Mouse (Mus musculus): ENCODE measurements around the gene Opn5. TPM values are rescaled to one million over a fixed set of nuclear protein-coding genes. Genes with fewer than 3 reads are reported as not detected.

Gene Opn5
- not detected in 2 replicates for polyA plus RNA-seq (2015; fragmentation: Nextera tagmentation; extraction: Ambion mirVana)

- WGBS (ENCODE audit: insufficient replicate concordance) = 62% methylated on average over 8 of the region's 8 CpGs
- Histone ChIP-seq H3K9ac (ENCODE audit: low read depth, low read length) (no peak within 1 kb of the TSS), H3K4me1 (ENCODE audit: control insufficient read depth, low read depth, low read length) (no peaks in the 10 kb centered on the region), H3K27ac (ENCODE audit: low read length) (no peak within 1 kb of the TSS), H3K9me3 (replicated peaks; ENCODE audit: control insufficient read depth, low read length) (no peaks in the 10 kb centered on the region), H3K4me2 (ENCODE audit: low read depth, low read length) (no peak within 1 kb of the TSS), H3K4me3 (ENCODE audit: low read depth, low read length) (no peak within 1 kb of the TSS), H3K27me3 (ENCODE audit: control insufficient read depth, insufficient read depth, low read depth, low read length) (no peaks in the 10 kb centered on the region), H3K36me3 (ENCODE audit: control insufficient read depth, insufficient read depth) (no peaks in the 10 kb centered on the region)
- no peak for ATAC-seq (ENCODE audit: low read depth)
Observed at GRCm38 (mm10) chr17:42611295-42611694, at the start of gene Opn5. TSS of gene Opn5 (minus strand) at chr17:42611395.

GRCm38 (mm10) chr17:42658634-42659422 is 47.6 kb upstream of the Opn5 start:
- no peak for ATAC-seq (ENCODE audit: low read depth)
- H3K36me3 ChIP-seq (ENCODE audit: control insufficient read depth, insufficient read depth) = no peaks in the 10 kb centered on the region
- H3K4me2 ChIP-seq (ENCODE audit: low read depth, low read length) = no peak overlapping the region
- no peaks in the 10 kb centered on the region for H3K9me3 ChIP-seq (replicated peaks; ENCODE audit: control insufficient read depth, low read length)
- H3K27me3 ChIP-seq (ENCODE audit: control insufficient read depth, insufficient read depth, low read depth, low read length) = no peaks in the 10 kb centered on the region
- 18% methylated on average over 14 of the region's 14 CpGs for WGBS (ENCODE audit: insufficient replicate concordance)
- H3K4me3 ChIP-seq (ENCODE audit: low read depth, low read length) = no peak overlapping the region
- no peak overlapping the region for H3K27ac ChIP-seq (ENCODE audit: low read length)
- no peaks in the 10 kb centered on the region for H3K4me1 ChIP-seq (ENCODE audit: control insufficient read depth, low read depth, low read length)
- no peak overlapping the region for H3K9ac ChIP-seq (ENCODE audit: low read depth, low read length)

GRCm38 (mm10) chr17:42643416-42643815 is 32.2 kb upstream of the Opn5 start:
- Histone ChIP-seq H3K9ac (ENCODE audit: low read depth, low read length) (no peak overlapping the region), H3K36me3 (ENCODE audit: control insufficient read depth, insufficient read depth) (no peaks in the 10 kb centered on the region), H3K9me3 (replicated peaks; ENCODE audit: control insufficient read depth, low read length) (no peaks in the 10 kb centered on the region), H3K4me3 (ENCODE audit: low read depth, low read length) (no peak overlapping the region), H3K4me1 (ENCODE audit: control insufficient read depth, low read depth, low read length) (no peaks in the 10 kb centered on the region), H3K27ac (ENCODE audit: low read length) (no peak overlapping the region), H3K27me3 (ENCODE audit: control insufficient read depth, insufficient read depth, low read depth, low read length) (no peaks in the 10 kb centered on the region), H3K4me2 (ENCODE audit: low read depth, low read length) (no peak overlapping the region)
- no peak for ATAC-seq (ENCODE audit: low read depth)
- 43% methylated on average over 3 of the region's 3 CpGs for WGBS (ENCODE audit: insufficient replicate concordance)

GRCm38 (mm10) chr17:42630206-42630605 is 19.0 kb upstream of the Opn5 start:
- Histone ChIP-seq H3K27ac (ENCODE audit: low read length) (no peak overlapping the region), H3K4me3 (ENCODE audit: low read depth, low read length) (no peak overlapping the region), H3K27me3 (ENCODE audit: control insufficient read depth, insufficient read depth, low read depth, low read length) (no peaks in the 10 kb centered on the region), H3K4me1 (ENCODE audit: control insufficient read depth, low read depth, low read length) (no peaks in the 10 kb centered on the region), H3K9me3 (replicated peaks; ENCODE audit: control insufficient read depth, low read length) (no peaks in the 10 kb centered on the region), H3K4me2 (ENCODE audit: low read depth, low read length) (no peak overlapping the region), H3K9ac (ENCODE audit: low read depth, low read length) (no peak overlapping the region), H3K36me3 (ENCODE audit: control insufficient read depth, insufficient read depth) (no peaks in the 10 kb centered on the region)
- 70% methylated on average over 2 of the region's 2 CpGs for WGBS (ENCODE audit: insufficient replicate concordance)
- ATAC-seq (ENCODE audit: low read depth) = no peak

GRCm38 (mm10) chr17:42613043-42613737 is 2.0 kb upstream of the Opn5 start:
- Histone ChIP-seq H3K27me3 (ENCODE audit: control insufficient read depth, insufficient read depth, low read depth, low read length) (no peaks in the 10 kb centered on the region), H3K27ac (ENCODE audit: low read length) (no peak overlapping the region), H3K4me1 (ENCODE audit: control insufficient read depth, low read depth, low read length) (no peaks in the 10 kb centered on the region), H3K9me3 (replicated peaks; ENCODE audit: control insufficient read depth, low read length) (no peaks in the 10 kb centered on the region), H3K4me2 (ENCODE audit: low read depth, low read length) (no peak overlapping the region), H3K9ac (ENCODE audit: low read depth, low read length) (no peak overlapping the region), H3K36me3 (ENCODE audit: control insufficient read depth, insufficient read depth) (no peaks in the 10 kb centered on the region), H3K4me3 (ENCODE audit: low read depth, low read length) (no peak overlapping the region)
- ATAC-seq (ENCODE audit: low read depth) = no peak
- WGBS (ENCODE audit: insufficient replicate concordance) = 26% methylated on average over 6 of the region's 6 CpGs

- H3K27me3 ChIP-seq (ENCODE audit: control insufficient read depth, insufficient read depth, low read depth, low read length) = no peaks in the 10 kb centered on the region
- 58% methylated on average over 3 of the region's 3 CpGs for WGBS (ENCODE audit: insufficient replicate concordance)
- no peak for ATAC-seq (ENCODE audit: low read depth)
Observed at GRCm38 (mm10) chr17:42608270-42608669, 2.9 kb downstream of the Opn5 start.

GRCm38 (mm10) chr17:42602829-42603784 is 8.1 kb downstream of the Opn5 start:
- Histone ChIP-seq H3K36me3 (ENCODE audit: control insufficient read depth, insufficient read depth) (no peaks in the 10 kb centered on the region), H3K9ac (ENCODE audit: low read depth, low read length) (no peak overlapping the region), H3K4me1 (ENCODE audit: control insufficient read depth, low read depth, low read length) (no peaks in the 10 kb centered on the region), H3K27ac (ENCODE audit: low read length) (no peak overlapping the region), H3K4me3 (ENCODE audit: low read depth, low read length) (no peak overlapping the region), H3K27me3 (ENCODE audit: control insufficient read depth, insufficient read depth, low read depth, low read length) (no peaks in the 10 kb centered on the region), H3K9me3 (replicated peaks; ENCODE audit: control insufficient read depth, low read length) (no peaks in the 10 kb centered on the region), H3K4me2 (ENCODE audit: low read depth, low read length) (no peak overlapping the region)
- 18% methylated on average over 15 of the region's 15 CpGs for WGBS (ENCODE audit: insufficient replicate concordance)
- ATAC-seq (ENCODE audit: low read depth) = no peak

More at GRCm38 (mm10) chr17:42608270-42608669, 2.9 kb downstream of the Opn5 start:
- Histone ChIP-seq H3K4me1 (ENCODE audit: control insufficient read depth, low read depth, low read length) (no peaks in the 10 kb centered on the region), H3K27ac (ENCODE audit: low read length) (no peak overlapping the region), H3K36me3 (ENCODE audit: control insufficient read depth, insufficient read depth) (no peaks in the 10 kb centered on the region), H3K4me3 (ENCODE audit: low read depth, low read length) (no peak overlapping the region), H3K9ac (ENCODE audit: low read depth, low read length) (no peak overlapping the region), H3K4me2 (ENCODE audit: low read depth, low read length) (no peak overlapping the region), H3K9me3 (replicated peaks; ENCODE audit: control insufficient read depth, low read length) (no peaks in the 10 kb centered on the region)

- no peaks in the 10 kb centered on the region for H3K9me3 ChIP-seq (replicated peaks; ENCODE audit: control insufficient read depth, low read length)
- ATAC-seq (ENCODE audit: low read depth) = no peak
- H3K9ac ChIP-seq (ENCODE audit: low read depth, low read length) = no peak overlapping the region
- H3K4me3 ChIP-seq (ENCODE audit: low read depth, low read length) = no peak overlapping the region
- no peaks in the 10 kb centered on the region for H3K4me1 ChIP-seq (ENCODE audit: control insufficient read depth, low read depth, low read length)
- no peaks in the 10 kb centered on the region for H3K27me3 ChIP-seq (ENCODE audit: control insufficient read depth, insufficient read depth, low read depth, low read length)
- no peak overlapping the region for H3K4me2 ChIP-seq (ENCODE audit: low read depth, low read length)
- no peaks in the 10 kb centered on the region for H3K36me3 ChIP-seq (ENCODE audit: control insufficient read depth, insufficient read depth)
- H3K27ac ChIP-seq (ENCODE audit: low read length) = no peak overlapping the region
- WGBS (ENCODE audit: insufficient replicate concordance) = 41% methylated on average over 1 of the region's 1 CpGs
Observed at GRCm38 (mm10) chr17:42586486-42586885, 24.7 kb downstream of the Opn5 start.

Data from liver, embryonic 16.5 days (tissue).